Mouse (Mus musculus): ENCODE results near the gene Rab25.

Rab25 gene

GRCm38 (mm10) chr3:88495741-88496415 lies 52.2 kb downstream of the Rab25 start:
- TF ChIP-seq GATA4 (IDR thresholded peaks at IDR 0.05; ENCODE audit: insufficient replicate concordance, low read length): no peak

- no peak for TF ChIP-seq GATA4 (IDR thresholded peaks at IDR 0.05; ENCODE audit: insufficient replicate concordance, low read length)
Measured at GRCm38 (mm10) chr3:88494836-88495628, 53.1 kb downstream of the Rab25 start.

GRCm38 (mm10) chr3:88493706-88494582 lies 54.2 kb downstream of the Rab25 start:
- TF ChIP-seq GATA4 (IDR thresholded peaks at IDR 0.05; ENCODE audit: insufficient replicate concordance, low read length): no peak
